Mouse (Mus musculus): ENCODE data around the gene Olfr1252. TPM values are rescaled to one million over a fixed set of nuclear protein-coding genes. Genes with fewer than 3 reads are reported as not detected.

The Olfr1252 gene
- not detected for polyA plus RNA-seq (2017; shearing (Covaris generic))

DNA sequence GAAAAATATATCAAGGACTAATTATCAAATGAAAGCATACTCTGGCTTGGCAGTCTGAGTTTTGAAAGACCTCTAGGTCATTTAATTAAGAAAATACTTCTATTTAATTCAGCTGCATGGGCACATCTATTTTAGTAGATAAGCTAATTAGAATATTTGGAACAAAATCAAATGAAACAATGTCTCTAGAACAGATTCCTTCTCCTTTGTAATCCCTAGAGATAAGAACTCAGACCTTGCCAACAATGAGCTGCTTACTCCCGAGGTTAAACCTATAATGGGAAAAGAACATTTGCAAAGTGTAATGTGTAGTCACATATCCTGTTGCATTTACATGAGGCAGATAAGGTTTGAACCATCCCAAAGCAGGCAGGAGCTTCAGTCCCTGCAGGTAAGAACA lies at the start of gene Olfr1252:
Gene Olfr1252, minus strand, starts transcription at position 101 of the 400 bp plus-strand sequence.

DNA sequence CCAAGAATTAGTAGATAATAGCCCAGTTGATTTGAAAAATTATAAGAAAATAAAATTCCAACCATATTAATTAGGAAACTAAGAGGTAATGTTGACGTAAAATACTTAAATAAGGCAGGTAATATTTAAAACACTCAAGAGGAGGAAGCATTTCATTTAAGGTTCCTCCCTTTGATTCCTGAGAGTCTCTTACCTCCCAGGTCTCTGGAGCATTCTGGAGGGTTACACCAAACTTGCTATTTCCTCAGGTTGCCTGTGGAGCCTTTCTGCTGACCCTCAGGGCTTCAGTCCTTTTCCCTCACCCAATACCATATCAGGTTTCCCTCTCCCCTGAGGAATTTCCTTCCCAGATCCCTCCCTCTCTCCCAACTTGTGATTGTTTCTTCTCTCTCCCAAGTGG lies 32.2 kb upstream of the Olfr1252 start, which contains the start of gene Olfr1253:
Gene Olfr1253, minus strand, starts transcription at position 101 of the 400 bp plus-strand sequence.

DNA sequence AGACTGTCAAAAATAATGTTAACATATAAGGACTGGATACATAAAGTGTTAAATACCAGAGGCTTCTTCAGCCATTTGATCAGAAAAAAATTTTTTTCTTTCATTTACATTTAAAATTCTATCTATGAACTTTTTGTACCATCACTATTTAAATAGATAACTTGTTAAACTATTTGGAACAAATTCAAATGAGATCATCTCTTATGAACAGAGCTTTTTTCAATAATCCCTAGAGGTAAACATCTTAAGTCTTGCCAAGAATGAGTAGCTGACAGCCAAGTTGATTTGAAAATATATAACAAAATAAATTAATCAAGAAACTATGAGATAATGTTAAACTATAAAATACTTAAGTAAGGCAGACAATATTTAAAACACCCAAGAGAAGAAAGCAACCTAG lies 53.0 kb downstream of the Olfr1252 start, which contains the start of gene Olfr1251:
Gene Olfr1251, minus strand, starts transcription at position 101 of the 400 bp plus-strand sequence.

Other genes starting within 250 kb of the Olfr1252 start
- gene Olfr1241, start 237.9 kb downstream of the Olfr1252 start, polyA plus RNA-seq (2017; shearing (Covaris generic)), result not detected
- gene Olfr1242, start 226.7 kb downstream of the Olfr1252 start, polyA plus RNA-seq (2017; shearing (Covaris generic)), result not detected
- not detected for gene Olfr1243, start 193.5 kb downstream of the Olfr1252 start, polyA plus RNA-seq (2017; shearing (Covaris generic))
- not detected for gene Olfr1245, start 146.6 kb downstream of the Olfr1252 start, polyA plus RNA-seq (2017; shearing (Covaris generic))
- not detected for gene Olfr1246, start 131.9 kb downstream of the Olfr1252 start, polyA plus RNA-seq (2017; shearing (Covaris generic))
- not detected for gene Olfr1247, start 110.9 kb downstream of the Olfr1252 start, polyA plus RNA-seq (2017; shearing (Covaris generic))
- gene Olfr1248, start 106.8 kb downstream of the Olfr1252 start, polyA plus RNA-seq (2017; shearing (Covaris generic)), result not detected
- gene Olfr1249, start 90.0 kb downstream of the Olfr1252 start, polyA plus RNA-seq (2017; shearing (Covaris generic)), result not detected
- gene Olfr1250, start 63.5 kb downstream of the Olfr1252 start, polyA plus RNA-seq (2017; shearing (Covaris generic)), result not detected
- not detected for gene Olfr1251, start 53.1 kb downstream of the Olfr1252 start, polyA plus RNA-seq (2017; shearing (Covaris generic))
- not detected for gene Olfr1253, start 32.1 kb upstream of the Olfr1252 start, polyA plus RNA-seq (2017; shearing (Covaris generic))
- not detected for gene Olfr1254, start 68.6 kb upstream of the Olfr1252 start, polyA plus RNA-seq (2017; shearing (Covaris generic))
- not detected for gene Olfr1255, start 87.0 kb upstream of the Olfr1252 start, polyA plus RNA-seq (2017; shearing (Covaris generic))
- gene Olfr1256, start 116.5 kb upstream of the Olfr1252 start, polyA plus RNA-seq (2017; shearing (Covaris generic)), result not detected
- not detected for gene Olfr48, start 123.2 kb upstream of the Olfr1252 start, polyA plus RNA-seq (2017; shearing (Covaris generic))
- not detected for gene Olfr1257, start 153.4 kb upstream of the Olfr1252 start, polyA plus RNA-seq (2017; shearing (Covaris generic))
- gene Olfr1258, start 202.3 kb upstream of the Olfr1252 start, polyA plus RNA-seq (2017; shearing (Covaris generic)), result not detected
- not detected for gene Olfr1259, start 223.7 kb upstream of the Olfr1252 start, polyA plus RNA-seq (2017; shearing (Covaris generic))
- gene Olfr1260, start 249.3 kb upstream of the Olfr1252 start, polyA plus RNA-seq (2017; shearing (Covaris generic)), result not detected

All from activated CD4-positive, CD25-positive, alpha-beta regulatory T cell, adult 9 weeks (primary cell).